Mouse (Mus musculus) gastrocnemius, adult 2 months (tissue): ENCODE results near the gene Clasrp. TPM values are rescaled to one million over a fixed set of nuclear protein-coding genes. Genes with fewer than 3 reads are reported as not detected.
"Not testable (repeated sequence)": the region's sequence is repeated elsewhere in the genome, so short reads cannot be mapped to it uniquely, and the experiment has no call there.

Experiments
- DNase-seq: peaks from one replicate; pipeline ENCODE4 v3.0.0; 2022
- H3K27ac ChIP-seq: fragments of 200-600 bp; 2 replicates; pipeline ENCODE4 v1.8.1; 2022; ENCODE audit warnings: mild to moderate bottlenecking
- H3K4me3 ChIP-seq: fragments of 200-600 bp; 2 replicates; pipeline ENCODE4 v1.8.1; 2022; ENCODE audit warnings: mild to moderate bottlenecking, moderate library complexity
- CTCF ChIP-seq: fragments of 200-600 bp; IDR thresholded peaks from 2 replicates; pipeline ENCODE4 v1.8.1; 2022; ENCODE audit warnings: antibody characterized with exemption, mild to moderate bottlenecking, moderate library complexity
- intact Hi-C: fragments of 180-260 bp; cut with DNase I; formaldehyde crosslinking; loops from one replicate; pipeline ENCODE4 v1.15.1; 2025
- total RNA-seq, 2 experiments: library from RNA; stranded (reverse); gene quantifications; 2 replicates each; pipeline ENCODE4 v1.2.3; 2021

The Clasrp gene
- total RNA-seq, 2 experiments from 2014 or later: 13.7 to 15.1 TPM

DNA sequence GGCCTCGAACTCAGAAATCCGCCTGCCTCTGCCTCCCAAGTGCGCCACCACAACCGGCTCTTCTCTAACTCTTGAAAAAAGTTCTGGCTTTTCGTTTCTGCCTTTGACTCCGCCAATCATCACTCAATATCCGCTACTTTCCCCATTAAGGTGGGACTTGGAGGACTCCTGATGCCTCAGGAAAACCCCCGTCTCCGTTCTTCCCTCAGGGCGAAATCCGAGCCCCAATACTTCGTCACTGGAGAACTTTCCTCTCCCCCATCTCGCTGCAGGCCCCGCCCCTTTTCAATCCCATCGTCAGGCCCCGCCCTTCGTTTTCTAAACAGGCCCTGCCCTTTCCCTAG is 23.9 kb upstream of the Clasrp start:
- Histone ChIP-seq H3K4me3 (peak overlapping the region; percentile 98), H3K27ac (peak overlapping the region; percentile 97)
- no peak for DNase-seq
- intact Hi-C loops: no loop called here
- TF ChIP-seq CTCF: no peak

DNA sequence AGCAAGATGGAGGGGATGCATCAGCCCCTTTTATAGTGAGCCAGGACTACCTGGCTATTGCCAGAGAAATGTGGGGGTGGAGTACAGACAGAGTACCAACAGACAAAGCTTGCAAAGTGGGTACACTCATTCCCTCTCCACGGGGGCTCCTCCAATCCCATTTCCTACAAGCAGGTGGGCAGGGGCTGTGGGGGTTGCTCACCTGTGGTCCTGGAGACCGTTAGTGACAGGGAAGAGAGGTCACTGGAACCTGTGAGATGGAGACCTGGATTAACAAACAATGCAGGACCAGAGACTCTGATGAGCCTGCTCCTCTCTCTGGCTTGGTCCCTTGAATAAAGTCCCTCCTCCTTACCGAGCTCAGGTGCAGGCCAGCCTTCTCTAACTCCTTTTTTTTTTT is 23.4 kb upstream of the Clasrp start:
- no peak for DNase-seq
- TF ChIP-seq CTCF: no peak
- intact Hi-C loops: no loop called here
- peak overlapping the region; percentile 98 for H3K4me3 ChIP-seq
- peak overlapping the region; percentile 97 for H3K27ac ChIP-seq

GRCm38 (mm10) chr7:19623433-19623832 is 19.1 kb upstream of the Clasrp start:
- DNase-seq: no peak
- no peak for TF ChIP-seq CTCF
- Histone ChIP-seq H3K27ac (no peak overlapping the region), H3K4me3 (no peak overlapping the region)
- intact Hi-C loops: no loop called here

- Histone ChIP-seq H3K4me3 (no peak overlapping the region), H3K27ac (no peak overlapping the region)
- no peak for DNase-seq
- intact Hi-C loops: no loop called here
- TF ChIP-seq CTCF: no peak
These were observed 18.0 kb upstream of the Clasrp start for GRCm38 (mm10) chr7:19622241-19622640.

GRCm38 (mm10) chr7:19620811-19621210 is 16.5 kb upstream of the Clasrp start:
- intact Hi-C loops: no loop called here
- no peak overlapping the region for H3K4me3 ChIP-seq
- DNase-seq: no peak
- no peak overlapping the region for H3K27ac ChIP-seq
- TF ChIP-seq CTCF: no peak

- intact Hi-C loops: loop anchor here (1.0 to 5.0 kb wide), 3 partner anchors 28 to 116 kb away; partner anchors contain the start of genes Gemin7 and Zfp296
- Histone ChIP-seq H3K27ac (no peak overlapping the region; the same call in 1 of the 2 replicates), H3K4me3 (peak overlapping the region; percentile 31)
- peak; percentile 86 for TF ChIP-seq CTCF
- peak; percentile 67 for DNase-seq
These were observed 14.9 kb upstream of the Clasrp start for GRCm38 (mm10) chr7:19619004-19619801.

- no peak overlapping the region for H3K27ac ChIP-seq
- no peak for TF ChIP-seq CTCF
- intact Hi-C loops: loop anchor here (5.0 kb wide), 1 partner anchor 38 kb away; the partner anchor contains the start of genes Gemin7 and Zfp296
- DNase-seq: no peak
- no peak overlapping the region for H3K4me3 ChIP-seq
These were observed 10.8 kb upstream of the Clasrp start for GRCm38 (mm10) chr7:19615036-19615577.

- TF ChIP-seq CTCF: peak; percentile 26; the same call in 1 of the 2 replicates
- DNase-seq: no peak
- H3K27ac ChIP-seq: no peak overlapping the region
- no peak overlapping the region for H3K4me3 ChIP-seq
- intact Hi-C loops: no loop called here
These were observed 6.7 kb upstream of the Clasrp start for GRCm38 (mm10) chr7:19610969-19611368.

DNA sequence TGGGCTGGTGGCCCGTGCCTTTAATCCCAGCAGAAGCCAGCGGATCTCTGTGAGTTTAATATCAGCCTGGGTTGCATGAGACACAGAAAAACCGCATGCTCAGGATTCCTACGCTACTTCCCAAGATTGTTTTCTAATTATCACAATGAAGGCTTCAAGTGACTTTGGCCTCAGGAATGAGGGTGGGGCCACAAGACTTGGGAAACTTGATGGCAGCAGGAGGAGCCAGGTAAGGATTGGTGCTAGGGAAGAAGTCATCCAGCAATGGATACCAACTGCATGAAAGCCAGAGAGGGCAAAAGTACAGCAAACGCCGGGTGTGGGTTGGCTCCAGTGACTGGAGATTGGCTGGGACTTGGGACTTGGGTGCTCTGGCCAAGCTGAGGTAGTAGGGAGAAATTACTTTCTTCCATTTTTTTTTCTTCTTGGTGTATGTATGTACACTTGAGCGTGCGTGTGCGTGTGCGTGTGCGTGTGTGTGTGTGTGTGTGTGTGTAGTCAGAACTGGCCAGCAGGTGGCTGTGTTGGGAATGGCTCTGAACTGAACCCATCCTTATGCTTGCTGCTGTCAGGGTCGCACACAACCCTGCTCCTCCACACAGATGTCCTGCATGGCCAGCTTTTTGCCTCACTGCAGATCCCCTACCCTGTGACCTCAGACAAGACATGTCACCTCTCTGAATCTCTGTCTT is 5.5 kb upstream of the Clasrp start:
- no peak for TF ChIP-seq CTCF
- intact Hi-C loops: no loop called here
- DNase-seq: no peak
- no peak overlapping the region for H3K27ac ChIP-seq
- no peak overlapping the region for H3K4me3 ChIP-seq

- no peak overlapping the region for H3K27ac ChIP-seq
- no peak for TF ChIP-seq CTCF
- intact Hi-C loops: no loop called here
- DNase-seq: no peak
- H3K4me3 ChIP-seq: no peak overlapping the region
These were observed 3.0 kb upstream of the Clasrp start for GRCm38 (mm10) chr7:19607291-19607690.

DNA sequence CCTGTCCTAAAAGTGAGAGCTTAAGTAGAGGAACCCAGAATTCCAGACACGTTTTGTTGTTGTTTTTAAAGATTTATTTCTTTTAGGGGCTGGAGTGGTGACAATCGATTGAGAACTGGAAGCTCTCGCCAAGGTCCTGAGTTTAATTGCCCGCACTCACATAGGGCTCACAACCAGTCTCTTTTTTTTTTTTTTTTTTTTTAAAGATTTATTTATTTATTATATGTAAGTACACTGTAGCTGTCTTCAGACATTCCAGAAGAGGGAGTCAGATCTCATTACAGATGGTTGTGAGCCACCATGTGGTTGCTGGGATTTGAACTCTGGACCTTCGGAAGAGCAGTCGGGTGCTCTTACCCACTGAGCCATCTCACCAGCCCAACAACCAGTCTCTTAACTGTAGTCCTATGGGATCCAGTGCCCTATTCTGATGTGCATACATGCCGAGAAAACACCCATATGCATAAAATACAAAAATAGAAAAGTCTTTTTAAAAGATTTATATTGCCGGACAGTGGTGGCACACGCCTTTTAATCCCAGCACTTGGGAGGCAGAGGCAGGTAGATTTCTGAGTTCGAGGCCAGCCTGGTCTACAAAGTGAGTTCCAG is 424 bp upstream of the Clasrp start:
- peak overlapping the region; percentile 86 for H3K4me3 ChIP-seq
- H3K27ac ChIP-seq: peak overlapping the region; percentile 93
- DNase-seq, intact Hi-C loops: not testable (repeated sequence)

DNA sequence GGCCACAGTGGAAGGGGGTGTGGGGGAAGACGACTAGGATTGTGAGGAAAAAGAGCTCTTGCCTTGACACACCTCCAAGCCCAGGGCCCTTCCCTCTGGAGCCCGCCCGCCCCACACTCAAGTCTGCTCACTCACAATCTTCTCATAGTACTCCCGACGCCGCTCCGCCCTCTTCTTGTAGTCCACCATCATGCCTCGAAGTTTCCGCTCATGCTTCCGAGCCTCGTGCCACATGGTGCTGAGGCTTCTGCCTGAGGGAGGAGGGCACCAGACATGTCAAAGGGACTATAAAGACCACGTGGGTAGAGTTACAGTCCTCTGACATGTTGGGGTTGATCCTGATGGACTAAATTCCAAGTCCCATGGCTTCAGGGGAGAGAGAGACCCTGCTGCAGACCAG is 1.2 kb downstream of the Clasrp start:
- peak overlapping the region; percentile 86 for H3K4me3 ChIP-seq
- DNase-seq: no peak
- TF ChIP-seq CTCF: no peak
- H3K27ac ChIP-seq: no peak overlapping the region
- intact Hi-C loops: no loop called here

- intact Hi-C loops: no loop called here
- no peak for DNase-seq
- no peak overlapping the region for H3K27ac ChIP-seq
- no peak overlapping the region for H3K4me3 ChIP-seq
- no peak for TF ChIP-seq CTCF
These were observed 3.7 kb downstream of the Clasrp start for GRCm38 (mm10) chr7:19600562-19600961.
